Mouse (Mus musculus): ENCODE measurements around the gene Timm17a. TPM values are rescaled to one million over a fixed set of nuclear protein-coding genes. Genes with fewer than 3 reads are reported as not detected.
A peak's percentile ranks its signal among the peaks of the same experiment; 100 is the strongest.

Timm17a gene
- 100 to 1,000 TPM; 148 to 171 TPM for total RNA-seq (2021)

DNA sequence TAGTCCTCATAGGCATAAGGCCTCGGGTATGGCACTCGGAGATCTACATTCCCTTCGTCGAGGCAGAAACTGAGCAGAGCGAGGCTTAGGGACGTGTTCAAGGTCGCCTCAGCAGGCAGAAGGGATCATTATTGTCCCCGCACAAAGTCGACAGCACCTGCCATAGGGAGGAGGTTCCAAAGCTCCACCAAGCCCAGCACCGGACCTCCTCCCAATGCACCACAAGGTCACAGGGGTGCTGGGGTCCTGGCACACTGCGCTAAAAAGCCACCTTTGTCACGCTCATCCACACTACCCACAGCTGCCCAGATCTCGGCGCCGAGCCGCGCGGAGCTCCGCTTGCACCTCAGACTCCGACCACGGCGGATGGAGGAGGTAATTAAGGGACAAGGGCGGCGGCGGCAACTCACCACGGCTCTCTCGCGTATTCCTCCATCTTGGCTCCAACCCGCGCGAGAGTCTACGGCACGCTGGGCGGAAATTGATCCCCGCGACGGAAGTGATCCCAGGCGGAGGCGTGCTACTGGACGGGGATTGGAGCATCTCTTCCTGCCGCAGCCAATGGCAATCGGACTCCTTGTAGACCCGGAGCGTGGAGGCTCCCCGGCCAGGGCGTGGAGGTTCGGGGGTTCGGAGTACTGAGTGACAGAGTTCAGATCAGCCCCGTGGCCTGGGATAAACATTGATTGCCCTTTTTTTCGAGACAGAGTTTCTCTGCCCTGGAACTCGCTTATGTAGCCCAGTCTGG lies at the start of gene Timm17a:
Timm17a (minus strand) TSS at position 495 of the 748 bp plus-strand sequence.
- intact Hi-C loops (cut with DNase I) = loop anchor here (2.0 kb wide), 1 partner anchor 55 kb away; no protein-coding TSS in a partner anchor
- DNase-seq (ENCODE audit: low spot score in 2 of 2) = peak; percentile 94 to 95

- DNase-seq (ENCODE audit: low spot score in 2 of 2) = no peak
Measured at GRCm38 (mm10) chr1:135362115-135362514, 48.5 kb upstream of the Timm17a start.

GRCm38 (mm10) chr1:135361491-135361890 lies 47.9 kb upstream of the Timm17a start:
- intact Hi-C loops (cut with DNase I) = no loop called here
- DNase-seq (ENCODE audit: low spot score in 2 of 2) = no peak

More at GRCm38 (mm10) chr1:135362115-135362514, 48.5 kb upstream of the Timm17a start:
- intact Hi-C loops (cut with DNase I) = no loop called here

DNA sequence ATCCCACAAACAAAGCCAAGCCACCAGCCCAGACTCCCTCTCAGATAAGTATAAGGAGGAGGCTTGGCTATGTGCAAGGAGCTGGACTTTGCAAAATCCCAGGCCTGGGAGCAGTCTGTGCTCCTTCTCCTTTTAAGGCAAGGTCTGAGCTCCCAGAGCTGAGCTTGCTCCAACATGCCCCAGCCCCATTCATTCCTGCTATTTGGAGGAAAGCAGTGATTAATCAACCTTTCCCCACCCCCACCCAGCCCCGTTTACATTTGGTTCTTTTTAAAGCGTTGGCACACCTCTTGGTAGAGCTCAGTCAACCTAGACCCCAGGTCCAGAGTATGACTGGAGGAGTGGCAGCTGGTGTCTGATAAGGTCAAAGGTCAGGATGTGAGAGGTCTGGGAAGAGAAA lies 45.5 kb upstream of the Timm17a start:
- no peak for DNase-seq (ENCODE audit: low spot score in 2 of 2)
- intact Hi-C loops (cut with DNase I) = no loop called here

DNA sequence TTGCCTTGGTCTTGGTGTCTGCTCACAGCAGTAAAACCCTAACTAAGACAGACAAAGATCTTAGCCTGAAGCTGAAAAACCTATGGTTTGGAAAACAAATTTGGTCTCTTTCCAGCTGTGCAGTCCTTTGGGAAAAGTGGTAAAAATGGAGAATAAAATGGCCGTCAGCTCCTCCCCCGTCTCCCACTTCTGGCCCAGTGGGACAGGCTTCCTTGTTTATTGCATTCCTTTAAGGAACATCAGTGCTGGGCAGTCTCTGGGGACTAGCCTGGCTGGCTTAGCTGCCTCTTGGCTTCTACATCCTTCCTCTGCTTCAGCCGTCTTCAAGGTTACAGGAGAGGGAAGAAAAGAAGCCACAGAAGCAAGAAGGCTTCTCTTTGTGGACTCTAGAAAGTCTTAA lies 38.4 kb upstream of the Timm17a start:
- intact Hi-C loops (cut with DNase I) = no loop called here
- no peak for DNase-seq (ENCODE audit: low spot score in 2 of 2)

GRCm38 (mm10) chr1:135347498-135348169 lies 34.1 kb upstream of the Timm17a start:
- intact Hi-C loops (cut with DNase I) = no loop called here
- peak in 1 of 2 experiments; percentile 44 for DNase-seq (ENCODE audit: low spot score in 2 of 2)

DNA sequence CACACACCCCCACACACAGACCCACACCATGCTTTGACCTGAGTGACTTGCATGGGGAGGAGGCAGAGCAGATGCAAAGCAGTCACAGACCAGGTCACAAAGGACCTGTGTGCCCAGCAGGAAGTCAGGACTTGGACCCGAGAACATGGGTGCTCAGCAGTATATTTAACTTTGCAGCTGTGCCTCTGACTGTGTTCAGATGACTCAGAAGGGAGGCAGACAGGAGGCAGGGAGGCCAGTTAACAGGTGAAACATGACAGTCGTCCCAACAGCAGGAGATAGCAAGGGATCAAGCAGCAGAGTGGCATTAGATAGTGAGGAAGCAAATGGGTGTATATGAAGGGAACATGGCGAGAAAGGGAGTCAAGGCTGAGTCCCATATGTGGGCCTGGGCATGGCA lies 33.3 kb upstream of the Timm17a start:
- DNase-seq (ENCODE audit: low spot score in 2 of 2) = no peak
- intact Hi-C loops (cut with DNase I) = no loop called here

DNA sequence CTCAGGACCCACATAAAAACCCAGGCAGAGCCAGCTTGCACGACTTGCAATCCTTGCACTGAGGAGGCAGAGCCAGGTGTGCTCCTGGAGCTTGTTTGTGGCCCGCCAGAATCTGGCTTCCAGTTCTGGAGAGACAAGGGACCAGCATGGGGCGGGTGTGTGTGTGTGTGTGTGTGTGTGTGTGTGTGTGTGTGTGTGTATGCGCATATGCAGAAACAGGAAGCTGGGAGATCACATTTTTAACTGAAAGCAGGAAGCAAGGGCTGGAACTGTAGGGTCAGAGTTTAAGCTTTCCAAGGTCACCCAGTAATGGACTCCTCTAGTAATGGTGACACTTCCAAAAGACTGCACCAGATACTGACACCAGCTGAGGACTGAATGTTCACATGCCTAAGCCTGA lies 30.4 kb upstream of the Timm17a start:
- intact Hi-C loops (cut with DNase I) = no loop called here

DNA sequence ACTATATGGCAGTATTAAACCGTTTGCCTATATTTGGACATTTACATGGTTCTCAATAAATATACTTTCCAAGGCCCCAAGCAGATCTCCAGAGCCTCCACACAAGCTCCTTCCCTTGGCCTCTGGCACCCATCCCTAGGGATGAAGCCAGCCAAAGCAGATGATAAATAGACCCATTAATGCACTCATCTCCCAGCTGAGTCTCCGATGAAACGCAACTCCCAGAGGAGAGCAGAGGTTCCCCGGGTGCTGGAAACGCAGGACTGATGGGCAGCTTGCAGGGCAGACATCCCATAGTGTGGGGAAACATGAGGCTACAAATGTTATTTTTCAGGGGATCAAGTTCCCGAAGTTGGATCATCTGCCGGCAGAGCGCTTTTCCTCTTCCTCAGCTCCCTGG lies 28.4 kb upstream of the Timm17a start:
- intact Hi-C loops (cut with DNase I) = no loop called here
- no peak for DNase-seq (ENCODE audit: low spot score in 2 of 2)

More for the DNA sequence above, 30.4 kb upstream of the Timm17a start:
- DNase-seq (ENCODE audit: low spot score in 2 of 2) = no peak

DNA sequence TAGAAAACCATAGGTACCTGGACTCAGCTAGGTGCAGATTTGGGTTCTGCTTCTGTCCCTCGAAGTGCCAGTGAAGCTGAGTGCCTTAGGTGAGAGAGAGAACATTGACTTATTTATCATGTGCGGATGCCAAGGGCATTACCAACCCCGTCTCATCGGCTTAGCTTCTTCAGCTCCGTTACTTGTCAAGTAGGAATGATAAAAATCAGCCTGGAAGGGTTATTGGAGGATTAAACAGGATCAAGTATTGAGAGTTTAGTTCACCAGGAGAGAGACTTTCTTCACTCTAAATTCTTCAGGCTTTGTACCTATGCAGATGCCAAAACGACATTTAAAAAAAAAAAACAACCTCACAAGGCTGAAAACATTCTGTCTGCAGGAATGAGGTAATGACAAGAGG lies 17.0 kb upstream of the Timm17a start:
- no peak for DNase-seq (ENCODE audit: low spot score in 2 of 2)
- intact Hi-C loops (cut with DNase I) = no loop called here

DNA sequence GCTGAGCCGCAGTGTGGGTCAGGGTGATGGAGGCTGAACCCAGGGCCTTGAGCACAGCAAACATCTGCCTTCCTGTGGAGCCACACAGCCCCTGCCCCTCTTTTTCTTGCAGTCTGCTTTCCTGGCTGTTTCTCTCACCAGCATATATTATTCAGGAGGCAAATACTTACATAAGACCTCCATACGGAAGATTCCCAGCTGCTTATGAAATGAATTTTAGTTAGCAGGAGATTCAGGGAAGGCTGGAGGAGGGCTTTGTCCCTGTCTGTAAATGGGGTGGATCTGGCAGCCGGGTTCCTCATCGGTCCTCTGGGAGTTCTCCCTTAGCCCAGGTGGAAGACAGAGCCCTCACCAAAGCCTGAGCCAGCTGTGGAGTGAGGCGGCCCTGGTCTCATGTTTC lies 14.8 kb upstream of the Timm17a start:
- intact Hi-C loops (cut with DNase I) = no loop called here
- DNase-seq (ENCODE audit: low spot score in 2 of 2) = no peak

- DNase-seq (ENCODE audit: low spot score in 2 of 2) = no peak
- intact Hi-C loops (cut with DNase I) = no loop called here
Measured at GRCm38 (mm10) chr1:135325934-135326333, 12.4 kb upstream of the Timm17a start.

GRCm38 (mm10) chr1:135324571-135324970 lies 11.0 kb upstream of the Timm17a start, which contains the start of gene Lmod1:
Gene Lmod1 (plus strand): TSS chr1:135324807.
- no peak for DNase-seq (ENCODE audit: low spot score in 2 of 2)
- intact Hi-C loops (cut with DNase I) = no loop called here

- intact Hi-C loops (cut with DNase I) = no loop called here
- no peak for DNase-seq (ENCODE audit: low spot score in 2 of 2)
Measured at GRCm38 (mm10) chr1:135323367-135323901, 9.9 kb upstream of the Timm17a start.

DNA sequence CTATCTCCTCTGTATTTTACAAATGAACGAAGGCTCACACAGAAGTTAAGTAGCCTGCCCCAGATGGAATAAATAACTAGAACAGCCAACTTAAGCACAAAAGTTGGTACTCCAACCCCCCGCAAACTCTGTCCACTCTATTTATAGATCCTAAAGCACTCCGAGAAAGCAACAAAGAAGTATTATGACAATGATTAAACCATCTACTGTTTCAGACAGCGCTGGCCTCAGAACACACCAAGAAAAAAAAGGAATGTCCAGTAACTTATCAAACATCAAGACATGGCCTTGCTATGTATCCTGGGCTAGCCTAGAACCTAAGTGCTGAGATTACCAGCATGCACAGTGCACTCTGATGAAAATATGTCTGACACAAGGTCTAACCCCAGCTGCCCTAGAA lies 1.4 kb downstream of the Timm17a start:
- intact Hi-C loops (cut with DNase I) = loop anchor here (2.0 kb wide), 1 partner anchor 57 kb away; no protein-coding TSS in a partner anchor
- no peak for DNase-seq (ENCODE audit: low spot score in 2 of 2)

- intact Hi-C loops (cut with DNase I) = no loop called here
- no peak for DNase-seq (ENCODE audit: low spot score in 2 of 2)
Measured at GRCm38 (mm10) chr1:135311356-135311755, 2.2 kb downstream of the Timm17a start.

- no peak for DNase-seq (ENCODE audit: low spot score in 2 of 2)
- intact Hi-C loops (cut with DNase I) = no loop called here
Measured at GRCm38 (mm10) chr1:135290908-135291307, 22.7 kb downstream of the Timm17a start.

DNA sequence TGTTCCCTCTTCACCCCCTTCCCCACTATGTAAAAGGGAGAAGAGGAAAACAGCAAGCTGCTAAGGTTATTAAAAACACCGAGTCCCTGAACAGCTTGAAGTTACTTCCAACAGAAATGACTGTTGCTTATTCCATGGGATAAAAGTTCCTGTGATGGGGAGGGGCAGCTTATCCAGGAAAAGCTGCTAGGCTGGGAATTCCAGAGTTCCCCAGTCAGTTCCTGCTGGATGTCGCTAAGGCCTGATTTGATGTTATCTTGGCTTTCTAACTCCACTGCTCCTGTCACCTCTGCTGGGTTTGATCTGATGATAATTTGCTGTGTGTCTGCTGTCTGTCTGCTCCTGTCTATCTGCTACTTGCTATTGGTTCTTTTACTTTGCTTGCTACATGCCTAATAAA lies 27.3 kb downstream of the Timm17a start:
- intact Hi-C loops (cut with DNase I) = no loop called here
- no peak for DNase-seq (ENCODE audit: low spot score in 2 of 2)

- intact Hi-C loops (cut with DNase I) = loop anchor here (5.0 kb wide), 1 partner anchor 83 kb away; no protein-coding TSS in a partner anchor
- DNase-seq (ENCODE audit: low spot score in 2 of 2) = peak; percentile 80 to 85
Measured at GRCm38 (mm10) chr1:135283826-135284291, 29.7 kb downstream of the Timm17a start, which contains the start of gene Rnpep. Gene Rnpep (minus strand): TSS chr1:135284084.

DNA sequence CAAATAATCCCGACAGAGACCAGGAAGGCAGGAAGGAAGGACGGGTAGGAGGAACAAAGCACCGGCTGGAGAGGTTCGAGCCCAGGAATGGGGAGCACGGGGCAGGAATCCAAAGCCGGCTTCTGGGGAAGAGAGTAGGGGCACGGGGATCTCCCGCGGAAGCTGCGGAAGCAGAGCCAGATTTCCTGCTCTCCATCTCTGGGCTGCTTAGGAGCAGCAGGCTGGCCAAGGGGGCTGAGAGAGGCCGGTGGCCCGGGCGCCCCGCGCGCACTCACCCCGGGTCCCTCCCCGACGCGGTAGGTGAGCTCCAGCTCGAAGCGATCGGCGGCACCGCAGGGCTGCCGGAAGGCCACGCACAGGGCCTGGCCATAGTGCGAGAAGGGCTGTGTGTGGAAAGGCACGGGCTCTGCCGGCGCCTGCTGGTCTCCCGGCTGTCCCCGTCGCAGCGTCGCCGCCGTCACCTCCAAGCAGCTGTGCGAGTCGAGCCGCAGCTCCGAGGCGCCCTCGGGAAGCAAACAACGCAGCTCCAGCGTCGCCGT lies 30.2 kb downstream of the Timm17a start:
- intact Hi-C loops (cut with DNase I) = loop anchor here (5.0 kb wide), 1 partner anchor 84 kb away; no protein-coding TSS in a partner anchor
- no peak for DNase-seq (ENCODE audit: low spot score in 2 of 2)
